Mouse (Mus musculus) layer of hippocampus, postnatal 14 days (tissue): Measurements from ENCODE around the gene Pglyrp2. TPM values are rescaled to one million over a fixed set of nuclear protein-coding genes. Genes with fewer than 3 reads are reported as not detected.

ENCODE experiments used
- DNase-seq, 2 experiments: peaks; one replicate each; pipeline ENCODE4 v3.0.0; 2021 to 2022; ENCODE audit warnings: low spot score in 2 of 2, mixed read lengths in 1 of 2
- long read RNA-seq, 2 experiments: library from polyadenylated mRNA; stranded (forward); transcript quantifications; one replicate each; pipeline ENCODE4 v2.0.0; 2021
- total RNA-seq, 2 experiments: library from RNA; stranded (reverse); gene quantifications; 2 replicates each; pipeline ENCODE4 v1.2.3; 2021

The Pglyrp2 gene
- total RNA-seq, result not detected
- long read RNA-seq, experiment 1, result 0 reads
- long read RNA-seq, experiment 2, result 0 reads

GRCm38 (mm10) chr17:32424034-32424433 lies at the start of gene Pglyrp2:
Gene Pglyrp2 (minus strand): TSS chr17:32424167.
- DNase-seq, result no peak

DNA sequence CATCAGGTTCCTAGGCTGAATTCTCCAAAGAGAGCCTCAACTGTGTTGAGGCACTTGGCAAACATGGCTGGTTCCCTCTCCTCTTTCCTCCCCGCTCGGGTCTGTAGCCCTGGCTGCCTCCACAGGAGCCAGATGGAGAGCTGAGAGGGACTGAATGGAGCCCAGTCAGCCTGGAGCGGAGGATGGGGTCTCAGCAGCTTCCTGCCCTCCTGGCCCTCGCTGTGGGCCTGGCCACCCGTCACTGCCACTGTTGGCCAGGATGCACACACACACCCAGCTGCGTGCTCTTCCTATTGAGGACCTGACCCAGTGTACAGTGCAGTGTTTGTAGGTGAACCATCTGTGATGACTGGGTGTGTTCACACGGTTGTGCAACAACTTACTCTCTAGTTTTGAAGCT lies 48.2 kb upstream of the Pglyrp2 start:
- DNase-seq, result peak; percentile 61

DNA sequence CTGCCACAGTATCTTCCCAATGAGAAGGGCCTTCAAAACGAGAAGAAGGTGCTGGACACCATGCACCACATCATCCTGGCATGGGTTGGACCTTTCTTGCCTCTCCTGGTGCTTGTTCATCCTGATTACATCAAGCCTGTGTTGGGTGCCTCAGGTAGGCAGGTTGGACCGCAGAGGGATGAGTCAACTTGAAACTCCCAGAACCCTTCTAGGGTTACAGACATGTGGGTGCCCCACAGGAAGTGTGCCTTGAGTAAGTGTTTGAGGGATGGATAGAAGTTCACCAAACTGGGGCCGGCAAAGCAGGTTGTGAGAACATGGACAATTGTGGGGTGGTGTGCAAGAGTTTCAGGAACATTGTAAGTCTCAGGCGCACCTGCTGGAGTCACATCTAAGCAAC lies 46.8 kb upstream of the Pglyrp2 start:
- DNase-seq, result no peak

- DNase-seq, result no peak
Observed at GRCm38 (mm10) chr17:32468494-32468893, 44.5 kb upstream of the Pglyrp2 start.

- no peak for DNase-seq
Observed at GRCm38 (mm10) chr17:32454997-32455396, 31.0 kb upstream of the Pglyrp2 start.

DNA sequence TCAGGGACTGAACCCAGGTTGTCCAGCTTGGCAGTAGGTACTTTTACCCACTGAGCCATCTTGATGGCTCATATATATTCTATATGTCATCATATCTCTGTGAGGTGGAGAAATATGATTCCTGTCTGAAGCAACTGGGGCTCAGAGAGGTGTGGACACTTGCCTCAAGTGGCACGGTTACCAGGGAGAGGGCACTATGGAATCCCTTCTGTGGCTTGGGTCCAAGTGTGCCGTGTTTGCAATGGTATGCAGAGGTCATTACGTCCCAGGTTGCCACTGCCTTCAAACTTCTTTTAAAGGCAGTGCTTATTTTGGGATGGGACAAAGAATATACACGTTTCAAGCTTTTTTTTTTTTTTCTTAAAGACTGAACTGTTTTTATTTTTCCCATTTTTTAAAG lies 30.2 kb upstream of the Pglyrp2 start:
- no peak for DNase-seq

DNA sequence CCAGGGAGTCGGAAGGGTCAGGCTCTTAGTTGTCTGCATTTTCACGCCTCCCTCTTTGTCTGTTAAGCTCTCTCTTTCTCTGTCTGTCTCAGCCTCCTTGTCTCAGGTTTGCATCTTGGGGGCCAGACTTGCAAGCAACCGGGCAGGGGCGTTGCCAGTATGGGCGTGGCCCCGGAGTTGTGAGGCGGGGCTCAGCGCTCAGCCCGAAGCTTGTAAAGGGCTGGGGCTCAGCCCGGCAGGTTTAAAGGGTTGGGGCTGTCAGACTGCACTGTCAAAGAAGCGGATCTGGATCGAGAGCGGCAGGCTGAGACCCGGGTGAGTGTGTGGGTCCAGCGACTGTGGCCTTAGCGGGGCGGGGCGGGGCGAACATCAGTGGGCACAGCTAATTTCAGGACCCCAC lies 28.5 kb upstream of the Pglyrp2 start, which contains the start of gene Cyp4f39:
Cyp4f39 (plus strand) TSS at position 242 of the 400 bp plus-strand sequence.
- DNase-seq, result no peak

DNA sequence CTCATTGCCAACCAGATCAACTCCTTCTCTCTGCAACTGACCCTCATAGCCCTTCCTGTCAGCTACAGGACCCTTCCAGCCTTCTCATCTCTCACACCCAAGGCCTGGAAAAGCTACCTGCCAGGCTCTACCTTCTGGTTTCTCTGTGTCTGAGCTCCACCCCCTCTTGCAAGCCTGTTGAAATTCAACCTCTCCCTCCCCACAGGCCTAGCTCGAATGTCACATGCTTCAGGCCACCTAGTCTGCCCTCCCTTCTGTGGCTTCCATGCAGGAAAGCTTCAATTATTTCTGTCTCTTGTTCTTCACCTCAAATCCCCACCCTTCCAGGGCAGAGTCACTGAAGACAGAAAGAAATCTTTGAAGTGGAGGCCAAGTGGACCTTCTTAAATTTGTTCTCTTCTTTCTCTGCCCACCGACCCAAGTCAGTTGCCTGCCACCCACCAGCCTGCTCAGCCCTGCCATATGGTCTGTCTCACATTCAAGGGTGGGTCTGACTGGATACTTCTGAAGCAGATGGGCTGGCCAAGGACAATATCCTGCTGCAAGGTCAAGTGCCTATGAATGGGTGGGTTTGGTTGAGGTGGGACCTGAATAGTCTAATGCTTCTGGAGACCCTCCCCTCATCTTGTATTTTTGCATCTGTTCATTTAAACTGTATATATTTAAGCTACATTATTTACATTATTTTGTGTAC lies 27.0 kb upstream of the Pglyrp2 start:
- DNase-seq, result no peak

DNA sequence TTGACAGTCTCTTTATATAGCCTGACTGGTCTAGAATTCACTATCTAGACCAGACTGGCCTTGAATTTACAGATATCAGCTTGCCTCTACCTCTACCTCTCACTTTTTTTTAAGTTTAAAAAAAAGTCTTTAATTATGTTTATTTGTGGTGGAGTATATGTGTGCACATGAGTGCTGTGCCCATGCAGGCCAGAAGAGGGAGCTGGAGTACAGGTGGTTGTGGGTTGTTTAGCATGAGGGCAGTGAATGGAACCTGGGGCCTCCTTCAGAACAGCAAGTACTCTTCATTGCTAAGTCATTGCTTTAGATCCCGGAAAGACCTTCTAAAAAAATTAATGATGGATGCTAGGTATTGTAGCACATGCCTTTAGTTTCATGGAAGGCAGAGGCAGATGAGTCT lies 25.1 kb upstream of the Pglyrp2 start:
- DNase-seq, result no peak

GRCm38 (mm10) chr17:32447195-32447594 lies 23.2 kb upstream of the Pglyrp2 start:
- no peak for DNase-seq

DNA sequence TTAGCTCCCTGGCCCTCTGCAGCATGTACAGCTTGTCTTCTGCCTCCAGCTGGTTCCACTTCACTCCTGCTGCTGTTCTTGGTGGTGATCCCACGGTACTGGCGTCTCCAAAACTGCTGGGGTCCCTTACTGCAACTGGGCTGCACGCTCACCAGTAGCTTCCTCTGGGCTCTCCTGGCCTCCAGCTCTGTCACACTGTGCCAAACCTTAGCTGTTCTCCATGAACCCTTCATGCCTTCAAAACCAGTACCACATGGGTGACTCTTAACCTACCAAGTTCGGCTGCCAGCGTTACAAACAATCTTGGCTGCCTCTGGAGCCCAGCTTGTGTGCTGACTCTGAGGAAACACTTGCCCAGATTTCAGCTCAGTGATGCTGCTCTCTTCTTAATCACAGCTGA lies 21.0 kb upstream of the Pglyrp2 start:
- DNase-seq, result no peak

GRCm38 (mm10) chr17:32443245-32443644 lies 19.3 kb upstream of the Pglyrp2 start:
- no peak for DNase-seq

- no peak for DNase-seq
Observed at GRCm38 (mm10) chr17:32437106-32437505, 13.1 kb upstream of the Pglyrp2 start.

- no peak for DNase-seq
Observed at GRCm38 (mm10) chr17:32435151-32435550, 11.2 kb upstream of the Pglyrp2 start.

- DNase-seq, result no peak
Observed at GRCm38 (mm10) chr17:32434324-32434723, 10.4 kb upstream of the Pglyrp2 start.

DNA sequence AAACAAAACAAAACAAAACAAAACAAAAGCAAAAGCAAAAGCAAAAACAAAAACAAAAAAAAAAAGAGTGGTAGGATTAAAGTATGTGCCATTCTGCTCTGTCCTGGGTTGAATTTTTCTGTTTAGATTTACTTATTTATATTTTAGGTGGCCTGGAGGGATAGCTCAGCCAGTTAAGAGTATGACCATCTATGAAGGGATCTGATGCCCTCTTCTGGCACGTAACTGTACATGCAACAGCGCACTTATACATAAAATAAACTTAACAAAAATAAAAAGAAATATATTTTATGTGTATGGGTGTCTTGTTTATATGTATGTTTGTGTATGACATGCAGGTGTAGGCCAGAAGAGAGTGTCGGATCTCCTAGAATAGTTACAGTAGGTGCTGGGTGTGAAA lies 8.0 kb upstream of the Pglyrp2 start:
- no peak for DNase-seq

GRCm38 (mm10) chr17:32426610-32427009 lies 2.6 kb upstream of the Pglyrp2 start:
- DNase-seq, result no peak

DNA sequence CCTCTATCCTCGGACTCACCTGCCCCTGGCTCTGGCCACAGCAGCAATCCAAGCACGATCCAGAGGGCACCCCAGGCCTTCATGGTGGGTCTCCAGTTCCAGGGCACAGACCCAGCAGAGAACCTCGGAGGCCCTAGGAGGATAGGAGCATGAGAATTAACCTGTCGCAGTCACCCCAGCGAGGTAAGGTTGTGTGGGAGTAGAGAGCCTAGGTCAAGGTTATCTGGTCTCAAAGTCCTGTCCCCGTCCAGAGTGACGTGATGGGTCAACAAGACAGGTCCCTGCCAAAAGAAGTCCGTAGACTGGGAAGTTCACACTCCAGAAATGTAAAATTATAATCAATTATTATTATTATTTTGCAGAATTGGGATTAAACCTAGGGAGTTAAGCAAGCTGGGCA lies 3.2 kb downstream of the Pglyrp2 start:
- DNase-seq, result no peak

GRCm38 (mm10) chr17:32419989-32420388 lies 4.0 kb downstream of the Pglyrp2 start:
- no peak for DNase-seq

- DNase-seq, result no peak
Observed at GRCm38 (mm10) chr17:32416771-32417170, 7.2 kb downstream of the Pglyrp2 start.

DNA sequence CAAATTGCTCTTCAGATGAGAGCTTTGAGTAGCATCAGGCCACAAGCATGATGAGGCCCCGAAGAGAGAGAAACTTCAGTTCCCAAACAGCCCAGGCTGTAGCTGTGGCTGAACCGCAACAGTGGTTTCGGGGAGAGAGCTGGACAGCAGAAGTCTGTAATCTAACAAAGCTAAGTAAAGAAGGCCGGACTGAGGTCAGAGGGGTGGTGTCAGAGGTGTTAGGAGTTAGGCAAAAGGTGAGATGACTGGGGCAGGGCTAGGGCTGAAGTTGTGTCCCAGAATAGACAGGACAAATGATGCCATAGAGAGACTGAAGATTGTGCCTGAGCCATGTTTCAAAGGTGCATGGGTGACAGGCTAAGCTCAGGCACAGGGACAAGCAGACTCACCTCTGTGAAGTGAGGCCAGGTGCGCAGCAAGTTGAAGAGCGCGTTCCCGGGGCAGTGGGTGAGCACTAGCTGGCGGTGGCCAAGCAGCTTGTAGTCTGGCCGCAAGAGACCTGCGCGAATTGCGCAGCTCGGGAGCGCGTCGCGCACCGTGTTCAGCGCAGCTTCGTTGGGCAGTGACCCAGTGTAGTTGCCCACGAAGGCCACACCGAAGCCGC lies 8.4 kb downstream of the Pglyrp2 start:
- DNase-seq, result no peak

DNA sequence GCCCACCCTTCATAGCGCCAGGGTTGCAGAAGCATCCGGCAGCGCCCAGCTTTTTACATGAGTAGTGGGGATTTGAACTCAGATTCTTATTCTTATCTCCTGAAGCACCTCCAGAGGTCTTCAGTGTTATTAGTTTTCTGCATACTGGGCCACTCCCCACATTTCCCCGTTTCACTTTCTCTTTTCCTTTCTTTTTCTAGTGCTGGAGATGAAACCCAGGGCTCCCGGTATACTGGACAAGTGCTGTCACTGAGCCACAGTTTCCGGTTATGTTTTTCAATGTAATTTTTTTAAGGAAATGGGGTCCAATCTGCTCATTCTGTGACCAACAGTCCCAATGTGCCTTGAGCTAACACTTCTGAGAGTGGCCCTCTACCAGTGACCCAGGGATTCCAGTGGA lies 12.1 kb downstream of the Pglyrp2 start:
- DNase-seq, result no peak

GRCm38 (mm10) chr17:32403417-32403816 lies 20.6 kb downstream of the Pglyrp2 start, which contains the start of gene Rasal3:
Gene Rasal3 (minus strand): TSS chr17:32403583.
- DNase-seq, result no peak
